Mouse (Mus musculus) lung, adult 2 months (tissue): ENCODE data around the gene Ficd.

Experiments used
- CTCF ChIP-seq: fragments of 200-500 bp; IDR thresholded peaks from 2 replicates; pipeline ENCODE4 v1.5.1; 2011; ENCODE audit warnings: mild to moderate bottlenecking, low read length, control low read depth; ENCODE audit not compliant: insufficient read depth
- POLR2A ChIP-seq: fragments of 200-500 bp; IDR thresholded peaks from 2 replicates; pipeline ENCODE4 v1.6.1; 2011; ENCODE audit warnings: low read depth, mild to moderate bottlenecking, control low read depth, low read length, borderline replicate concordance; ENCODE audit errors: extremely low read depth

DNA sequence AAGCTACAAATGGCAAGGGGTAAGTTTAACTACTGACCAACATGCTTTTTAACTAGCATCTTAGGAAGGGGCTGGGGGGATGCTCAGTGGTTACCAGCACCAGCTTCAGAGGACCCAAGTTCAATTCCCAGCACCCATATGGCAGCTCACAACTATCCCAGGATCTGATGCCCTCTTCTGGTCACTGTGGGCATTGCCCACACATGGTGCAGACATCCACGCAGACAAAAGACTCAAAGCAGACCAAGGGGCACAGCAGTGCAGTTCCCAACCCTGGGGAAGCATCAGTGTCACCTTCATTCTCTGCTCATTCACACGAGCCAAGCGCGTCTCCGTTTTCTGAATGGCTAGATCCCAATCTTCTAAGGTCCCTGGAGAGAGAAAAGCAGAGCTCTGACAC, 12.0 kb downstream of the Ficd start:
- TF ChIP-seq CTCF (peak; percentile 15; the same call in 1 of the 2 replicates), POLR2A (no peak)
